Mouse (Mus musculus): ENCODE data around the gene Mymx. TPM values are rescaled to one million over a fixed set of nuclear protein-coding genes. Genes with fewer than 3 reads are reported as not detected.

The Mymx gene
- polyA plus RNA-seq, 1 experiment from 2014 or later, result 0.49 TPM

DNA sequence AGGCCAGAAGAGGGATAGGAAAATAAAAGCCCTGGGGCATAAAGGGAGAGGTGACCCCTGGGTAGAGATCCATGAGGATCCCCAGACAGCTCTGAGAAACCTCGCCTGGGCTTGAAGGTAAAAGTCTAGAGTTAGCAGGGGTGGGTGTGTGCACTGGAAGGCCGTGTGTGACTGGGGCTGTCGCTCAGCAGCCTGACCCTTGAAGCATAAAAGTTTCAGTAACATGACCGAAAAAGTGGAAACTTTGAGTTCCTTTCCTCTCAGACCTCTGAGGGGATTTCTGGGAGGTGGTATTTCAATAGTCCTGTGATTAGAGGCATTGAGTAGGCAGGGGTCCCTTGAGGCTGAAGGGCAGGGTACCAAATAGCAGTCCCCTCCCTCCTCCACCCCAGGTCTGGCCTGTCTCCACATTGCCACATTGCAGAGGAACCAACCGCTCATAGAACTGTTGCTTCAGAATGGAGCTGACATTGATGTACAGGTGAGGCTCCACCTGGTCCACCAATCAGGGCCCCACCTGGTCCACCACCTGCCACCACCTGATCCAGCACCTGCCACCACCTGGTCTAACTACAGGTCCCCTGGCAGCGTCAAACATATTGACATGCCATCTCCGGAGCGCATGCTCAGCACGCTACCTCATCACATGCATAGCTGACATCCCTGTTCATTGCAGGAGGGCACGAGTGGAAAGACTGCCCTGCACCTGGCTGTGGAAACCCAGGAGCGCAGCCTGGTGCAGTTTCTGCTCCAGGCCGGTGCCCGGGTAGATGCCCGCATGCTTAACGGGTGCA lies 42.0 kb downstream of the Mymx start:
- 85% methylated on average over 15 of the region's 15 CpGs for WGBS
- Histone ChIP-seq H3K27ac (ENCODE audit: low read length) (no peak overlapping the region), H3K36me3 (ENCODE audit: control insufficient read depth, insufficient read depth) (no peaks in the 10 kb centered on the region), H3K4me2 (ENCODE audit: low read depth, low read length) (no peak overlapping the region), H3K9ac (ENCODE audit: low read length) (no peak overlapping the region), H3K27me3 (ENCODE audit: control insufficient read depth, insufficient read depth, low read length) (peaks cover 6% of the 10 kb centered on the region), H3K9me3 (replicated peaks; ENCODE audit: control insufficient read depth, low read length) (no peaks in the 10 kb centered on the region), H3K4me1 (ENCODE audit: control insufficient read depth, insufficient read depth, low read length) (peaks cover 13% of the 10 kb centered on the region), H3K4me3 (ENCODE audit: low read length) (no peak overlapping the region)
- no peak for ATAC-seq (replicated peaks; ENCODE audit: extremely low read depth, insufficient read depth, low FRiP score)

DNA sequence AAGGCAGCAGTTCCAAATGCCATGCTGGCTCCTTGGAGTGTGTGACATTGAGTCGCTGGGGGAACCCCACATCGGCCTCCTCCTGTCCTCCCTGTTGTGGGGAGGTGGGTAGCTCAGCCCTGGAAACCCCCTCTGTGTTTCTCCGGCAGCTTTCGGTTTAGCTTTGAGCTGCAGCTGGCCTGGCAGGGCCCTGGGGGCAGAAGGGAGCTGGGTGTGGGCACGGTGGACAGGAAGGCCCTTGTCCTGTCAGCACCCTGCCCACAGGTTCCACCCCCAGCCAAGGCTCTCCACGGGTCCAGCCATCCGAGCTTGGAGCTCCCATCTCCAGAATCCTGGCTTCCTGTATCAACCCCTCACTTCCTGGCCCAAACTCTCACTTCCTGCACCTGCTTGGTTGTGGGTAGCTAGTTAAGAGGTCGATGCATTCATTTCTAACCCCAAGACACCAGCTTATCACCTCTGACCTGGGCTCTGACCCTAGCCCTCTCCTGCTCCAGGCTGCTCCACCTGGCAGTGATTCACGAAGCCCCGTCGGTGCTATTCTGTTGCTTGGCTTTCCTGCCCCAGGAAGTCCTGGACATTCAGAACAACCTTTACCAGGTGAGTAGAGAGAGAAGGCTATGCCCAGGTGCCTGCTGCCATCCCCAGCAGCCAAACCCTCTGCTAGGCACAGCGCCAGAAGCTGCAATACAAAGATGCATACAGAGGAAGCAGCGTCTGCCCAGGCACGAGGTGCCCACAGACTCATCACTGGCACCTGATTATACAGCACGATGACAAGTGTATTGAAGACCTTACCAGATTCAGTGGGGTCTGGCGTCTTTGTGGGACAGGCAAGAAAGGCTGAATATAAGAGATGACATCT lies 43.7 kb downstream of the Mymx start:
- ATAC-seq (replicated peaks; ENCODE audit: extremely low read depth, insufficient read depth, low FRiP score), result no peak
- Histone ChIP-seq H3K27ac (ENCODE audit: low read length) (no peak overlapping the region), H3K4me3 (ENCODE audit: low read length) (peak overlapping the region; percentile 58), H3K4me2 (ENCODE audit: low read depth, low read length) (peak overlapping the region; percentile 69), H3K36me3 (ENCODE audit: control insufficient read depth, insufficient read depth) (no peaks in the 10 kb centered on the region), H3K9me3 (replicated peaks; ENCODE audit: control insufficient read depth, low read length) (no peaks in the 10 kb centered on the region), H3K4me1 (ENCODE audit: control insufficient read depth, insufficient read depth, low read length) (peaks cover 7% of the 10 kb centered on the region), H3K27me3 (ENCODE audit: control insufficient read depth, insufficient read depth, low read length) (peaks cover 6% of the 10 kb centered on the region), H3K9ac (ENCODE audit: low read length) (peak overlapping the region; percentile 1; the same call in 1 of the 2 replicates)
- 53% methylated on average over 16 of the region's 16 CpGs for WGBS

DNA sequence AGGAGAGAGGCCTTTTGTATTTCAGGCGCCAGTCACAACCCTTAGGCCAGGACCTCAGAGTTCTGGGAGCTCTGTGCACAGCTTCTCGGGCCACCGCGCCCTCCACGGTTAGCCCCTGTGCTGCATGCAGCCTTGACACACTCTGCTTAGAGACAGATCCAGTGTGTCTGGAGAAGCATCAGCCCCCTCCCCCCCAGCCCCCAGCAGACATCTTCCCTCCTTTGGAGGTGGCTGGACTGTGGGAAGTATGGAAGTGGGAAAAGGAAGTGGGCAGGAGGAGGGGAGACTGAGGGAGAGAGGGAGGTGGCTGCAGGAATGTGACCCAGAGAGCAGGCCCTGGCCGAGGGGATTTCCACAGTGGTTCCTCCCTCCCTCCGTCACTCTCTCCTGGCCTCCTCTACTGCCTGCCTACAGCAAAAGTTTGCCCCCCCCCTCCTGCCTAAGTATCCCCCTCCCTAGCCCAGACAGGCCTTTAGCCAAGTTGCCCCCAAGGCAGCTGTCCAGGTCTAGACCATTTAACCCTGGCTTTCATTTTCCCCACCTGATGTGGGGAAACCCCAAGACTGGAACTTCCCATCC lies 44.6 kb downstream of the Mymx start:
- 45% methylated on average over 7 of the region's 7 CpGs for WGBS
- Histone ChIP-seq H3K27me3 (ENCODE audit: control insufficient read depth, insufficient read depth, low read length) (peaks cover 6% of the 10 kb centered on the region), H3K4me1 (ENCODE audit: control insufficient read depth, insufficient read depth, low read length) (peaks cover 7% of the 10 kb centered on the region), H3K27ac (ENCODE audit: low read length) (0 out of 2 replicates have a peak overlapping the region, but pooled peaks have one; percentile 3), H3K4me3 (ENCODE audit: low read length) (peak overlapping the region; percentile 58), H3K4me2 (ENCODE audit: low read depth, low read length) (peak overlapping the region; percentile 69), H3K36me3 (ENCODE audit: control insufficient read depth, insufficient read depth) (no peaks in the 10 kb centered on the region), H3K9ac (ENCODE audit: low read length) (peak overlapping the region; percentile 21; the same call in 1 of the 2 replicates), H3K9me3 (replicated peaks; ENCODE audit: control insufficient read depth, low read length) (no peaks in the 10 kb centered on the region)
- no peak for ATAC-seq (replicated peaks; ENCODE audit: extremely low read depth, insufficient read depth, low FRiP score)

DNA sequence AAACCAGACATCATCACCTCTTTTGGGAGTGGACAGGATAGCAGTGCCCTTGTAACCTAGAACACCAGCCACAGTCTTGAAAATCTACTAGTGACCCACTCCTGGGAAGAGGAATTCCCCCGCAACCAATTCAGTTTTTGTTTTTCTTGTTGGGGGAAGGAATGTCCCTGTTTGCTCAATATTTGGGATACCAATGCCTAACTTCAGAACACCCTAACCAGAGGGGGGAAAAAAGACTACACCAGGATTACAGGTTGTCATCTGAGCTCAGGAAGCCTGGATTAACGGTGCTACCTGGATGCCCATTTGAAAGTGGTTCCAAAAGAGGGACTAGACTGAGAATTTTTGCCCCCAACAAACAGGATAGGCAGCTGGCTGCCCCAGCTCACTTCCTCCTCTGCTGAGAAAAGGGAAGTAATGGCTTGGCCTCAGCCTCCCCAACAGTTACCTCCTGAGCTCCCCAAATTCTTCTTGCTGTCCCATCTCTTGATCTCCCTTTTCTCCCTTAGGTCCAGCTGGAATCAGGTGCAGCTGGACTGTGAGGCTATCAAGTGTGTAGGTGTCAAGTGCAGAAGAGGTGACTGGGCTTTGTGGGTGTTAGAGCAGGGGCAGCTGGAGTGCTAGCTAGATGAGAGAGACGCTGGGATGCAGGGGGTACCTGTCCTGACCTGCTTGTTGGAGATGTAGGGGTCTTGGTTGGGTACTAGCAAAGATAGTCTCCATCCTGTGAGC lies 45.2 kb downstream of the Mymx start:
- H3K4me1 ChIP-seq (ENCODE audit: control insufficient read depth, insufficient read depth, low read length), result peaks cover 9% of the 10 kb centered on the region
- 0 out of 2 replicates have a peak overlapping the region, but pooled peaks have one; percentile 3 for H3K27ac ChIP-seq (ENCODE audit: low read length)
- H3K9me3 ChIP-seq (replicated peaks; ENCODE audit: control insufficient read depth, low read length), result no peaks in the 10 kb centered on the region
- no peaks in the 10 kb centered on the region for H3K36me3 ChIP-seq (ENCODE audit: control insufficient read depth, insufficient read depth)
- peak overlapping the region; percentile 59; the same call in 1 of the 2 replicates for H3K9ac ChIP-seq (ENCODE audit: low read length)
- peak overlapping the region; percentile 58 for H3K4me3 ChIP-seq (ENCODE audit: low read length)
- ATAC-seq (replicated peaks; ENCODE audit: extremely low read depth, insufficient read depth, low FRiP score), result no peak
- WGBS, result 61% methylated on average over 3 of the region's 3 CpGs
- peaks cover 6% of the 10 kb centered on the region for H3K27me3 ChIP-seq (ENCODE audit: control insufficient read depth, insufficient read depth, low read length)
- H3K4me2 ChIP-seq (ENCODE audit: low read depth, low read length), result peak overlapping the region; percentile 69

DNA sequence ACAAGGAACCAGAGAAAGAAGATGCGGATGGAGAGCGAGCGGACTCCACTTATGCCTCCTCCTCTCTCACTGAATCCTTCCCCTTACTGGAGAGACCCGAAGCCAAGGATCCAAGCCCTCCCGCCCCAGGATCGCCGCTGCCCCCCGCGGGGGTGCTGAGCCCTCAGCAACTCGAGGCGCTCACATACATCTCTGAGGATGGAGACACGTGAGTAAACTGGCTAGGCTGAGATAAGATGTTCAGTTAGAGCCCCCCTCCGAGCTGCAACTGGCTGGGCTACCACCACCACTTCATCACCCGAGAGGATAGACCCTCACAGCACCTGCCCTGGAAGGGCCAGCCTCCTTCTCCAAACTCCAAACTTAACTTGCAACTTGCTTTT lies 45.8 kb downstream of the Mymx start:
- H3K27ac ChIP-seq (ENCODE audit: low read length), result no peak overlapping the region
- peak overlapping the region; percentile 69 for H3K4me2 ChIP-seq (ENCODE audit: low read depth, low read length)
- 1% methylated on average over 14 of the region's 14 CpGs for WGBS
- no peaks in the 10 kb centered on the region for H3K9me3 ChIP-seq (replicated peaks; ENCODE audit: control insufficient read depth, low read length)
- no peaks in the 10 kb centered on the region for H3K36me3 ChIP-seq (ENCODE audit: control insufficient read depth, insufficient read depth)
- peak overlapping the region; percentile 59 for H3K9ac ChIP-seq (ENCODE audit: low read length)
- peak overlapping the region; percentile 58 for H3K4me3 ChIP-seq (ENCODE audit: low read length)
- no peak for ATAC-seq (replicated peaks; ENCODE audit: extremely low read depth, insufficient read depth, low FRiP score)
- peaks cover 9% of the 10 kb centered on the region for H3K4me1 ChIP-seq (ENCODE audit: control insufficient read depth, insufficient read depth, low read length)
- peaks cover 10% of the 10 kb centered on the region for H3K27me3 ChIP-seq (ENCODE audit: control insufficient read depth, insufficient read depth, low read length)

DNA sequence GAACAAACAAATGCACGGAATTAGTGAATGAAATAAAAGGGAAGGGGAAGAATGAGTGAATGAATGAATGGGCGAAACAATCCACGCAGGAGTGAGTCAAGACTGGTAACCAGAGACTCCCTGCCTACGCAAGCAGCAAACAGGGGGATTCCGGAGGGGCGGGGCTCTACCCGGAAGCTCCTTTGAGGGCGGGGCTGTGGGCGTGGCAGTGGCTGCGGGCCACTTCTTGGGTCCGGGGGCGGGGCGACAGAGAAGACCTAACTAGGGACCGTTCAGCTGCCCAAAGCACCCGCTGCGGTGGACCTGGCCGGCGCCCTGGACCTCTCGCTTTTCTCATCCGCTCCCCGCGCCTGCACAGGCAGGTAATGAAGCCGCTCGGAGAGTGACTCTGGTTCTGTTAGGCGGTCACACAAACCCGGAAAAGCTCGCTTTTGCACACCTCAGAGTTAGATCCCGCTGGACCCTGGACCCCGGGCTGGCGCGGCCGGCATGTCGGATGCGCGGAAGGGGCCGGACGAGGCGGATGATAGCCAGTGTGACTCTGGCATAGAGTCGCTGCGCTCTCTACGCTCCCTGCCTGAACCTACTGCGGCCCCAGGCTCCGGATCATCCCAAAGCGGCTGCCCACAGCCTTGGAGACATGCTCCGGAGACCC lies 46.3 kb downstream of the Mymx start, which contains the start of gene Nfkbie:
TSS of gene Nfkbie (plus strand) at position 252 of the 655 bp plus-strand sequence.
- Histone ChIP-seq H3K27me3 (ENCODE audit: control insufficient read depth, insufficient read depth, low read length) (peaks cover 10% of the 10 kb centered on the region), H3K4me2 (ENCODE audit: low read depth, low read length) (peak within 1 kb of the TSS; percentile 69), H3K9ac (ENCODE audit: low read length) (peak within 1 kb of the TSS; percentile 59), H3K36me3 (ENCODE audit: control insufficient read depth, insufficient read depth) (no peaks in the 10 kb centered on the region), H3K27ac (ENCODE audit: low read length) (no peak within 1 kb of the TSS), H3K4me1 (ENCODE audit: control insufficient read depth, insufficient read depth, low read length) (peaks cover 9% of the 10 kb centered on the region), H3K4me3 (ENCODE audit: low read length) (peak within 1 kb of the TSS; percentile 58), H3K9me3 (replicated peaks; ENCODE audit: control insufficient read depth, low read length) (no peaks in the 10 kb centered on the region)
- peak; percentile 74 for ATAC-seq (replicated peaks; ENCODE audit: extremely low read depth, insufficient read depth, low FRiP score)
- under 1% methylated on average over 45 of the region's 45 CpGs for WGBS

DNA sequence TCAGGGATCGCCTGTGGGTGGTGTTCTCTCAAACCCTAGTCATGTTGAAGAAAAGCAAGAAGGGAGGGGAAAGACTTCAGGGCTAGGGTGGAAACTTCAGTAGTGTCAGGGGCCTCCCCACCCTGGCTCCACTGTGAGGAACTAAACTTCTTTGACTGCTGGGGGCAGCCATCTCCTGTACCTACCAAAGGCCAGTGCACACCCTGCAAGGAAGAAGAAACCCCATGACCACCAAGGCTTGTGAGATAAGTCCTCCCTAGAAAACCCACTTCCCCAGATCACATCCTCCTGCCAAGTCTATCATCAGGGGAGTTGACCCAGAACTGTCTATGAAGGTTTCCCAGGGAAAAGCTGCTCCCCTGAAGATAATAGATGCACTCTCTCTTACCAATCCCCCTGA lies 47.5 kb downstream of the Mymx start:
- no peak for ATAC-seq (replicated peaks; ENCODE audit: extremely low read depth, insufficient read depth, low FRiP score)
- no peaks in the 10 kb centered on the region for H3K36me3 ChIP-seq (ENCODE audit: control insufficient read depth, insufficient read depth)
- no peak overlapping the region for H3K27ac ChIP-seq (ENCODE audit: low read length)
- WGBS, result 15% methylated on average over 1 of the region's 1 CpGs
- H3K27me3 ChIP-seq (ENCODE audit: control insufficient read depth, insufficient read depth, low read length), result peaks cover 15% of the 10 kb centered on the region
- H3K4me2 ChIP-seq (ENCODE audit: low read depth, low read length), result no peak overlapping the region
- no peak overlapping the region for H3K9ac ChIP-seq (ENCODE audit: low read length)
- no peaks in the 10 kb centered on the region for H3K9me3 ChIP-seq (replicated peaks; ENCODE audit: control insufficient read depth, low read length)
- no peak overlapping the region for H3K4me3 ChIP-seq (ENCODE audit: low read length)
- H3K4me1 ChIP-seq (ENCODE audit: control insufficient read depth, insufficient read depth, low read length), result peaks cover 19% of the 10 kb centered on the region

DNA sequence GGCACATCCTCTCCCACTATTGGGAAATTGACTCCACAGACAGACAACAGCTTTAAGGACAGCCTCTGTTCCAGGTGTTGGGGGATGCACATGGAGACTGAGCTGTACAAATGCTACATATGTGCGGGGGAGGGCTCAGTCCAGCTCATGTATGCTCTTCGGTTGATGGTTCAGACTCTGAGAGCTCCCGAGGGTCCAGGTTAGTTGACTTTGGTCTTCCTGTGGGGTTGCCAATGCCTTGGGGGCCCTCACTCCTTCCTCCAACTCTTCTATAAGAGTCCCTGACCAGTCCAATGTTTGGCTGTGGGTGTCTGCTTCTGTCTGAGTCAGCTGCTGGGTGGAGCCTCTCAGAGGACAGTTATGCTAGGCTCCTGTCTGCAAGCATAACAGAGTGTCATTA lies 48.8 kb downstream of the Mymx start:
- no peak overlapping the region for H3K27ac ChIP-seq (ENCODE audit: low read length)
- ATAC-seq (replicated peaks; ENCODE audit: extremely low read depth, insufficient read depth, low FRiP score), result no peak
- H3K4me1 ChIP-seq (ENCODE audit: control insufficient read depth, insufficient read depth, low read length), result peaks cover 21% of the 10 kb centered on the region
- H3K9ac ChIP-seq (ENCODE audit: low read length), result no peak overlapping the region
- no peaks in the 10 kb centered on the region for H3K9me3 ChIP-seq (replicated peaks; ENCODE audit: control insufficient read depth, low read length)
- peaks cover 26% of the 10 kb centered on the region for H3K27me3 ChIP-seq (ENCODE audit: control insufficient read depth, insufficient read depth, low read length)
- no peak overlapping the region for H3K4me2 ChIP-seq (ENCODE audit: low read depth, low read length)
- no peaks in the 10 kb centered on the region for H3K36me3 ChIP-seq (ENCODE audit: control insufficient read depth, insufficient read depth)
- H3K4me3 ChIP-seq (ENCODE audit: low read length), result no peak overlapping the region
- 70% methylated on average over 3 of the region's 3 CpGs for WGBS

All from heart, embryonic 16.5 days (tissue).